Mouse (Mus musculus): ENCODE results near the gene Tlcd2. TPM values are rescaled to one million over a fixed set of nuclear protein-coding genes. Genes with fewer than 3 reads are reported as not detected.

The Tlcd2 gene
- total RNA-seq (2022): 1 to 10 TPM; 1.9 to 2.9 (median 2.4) TPM

DNA sequence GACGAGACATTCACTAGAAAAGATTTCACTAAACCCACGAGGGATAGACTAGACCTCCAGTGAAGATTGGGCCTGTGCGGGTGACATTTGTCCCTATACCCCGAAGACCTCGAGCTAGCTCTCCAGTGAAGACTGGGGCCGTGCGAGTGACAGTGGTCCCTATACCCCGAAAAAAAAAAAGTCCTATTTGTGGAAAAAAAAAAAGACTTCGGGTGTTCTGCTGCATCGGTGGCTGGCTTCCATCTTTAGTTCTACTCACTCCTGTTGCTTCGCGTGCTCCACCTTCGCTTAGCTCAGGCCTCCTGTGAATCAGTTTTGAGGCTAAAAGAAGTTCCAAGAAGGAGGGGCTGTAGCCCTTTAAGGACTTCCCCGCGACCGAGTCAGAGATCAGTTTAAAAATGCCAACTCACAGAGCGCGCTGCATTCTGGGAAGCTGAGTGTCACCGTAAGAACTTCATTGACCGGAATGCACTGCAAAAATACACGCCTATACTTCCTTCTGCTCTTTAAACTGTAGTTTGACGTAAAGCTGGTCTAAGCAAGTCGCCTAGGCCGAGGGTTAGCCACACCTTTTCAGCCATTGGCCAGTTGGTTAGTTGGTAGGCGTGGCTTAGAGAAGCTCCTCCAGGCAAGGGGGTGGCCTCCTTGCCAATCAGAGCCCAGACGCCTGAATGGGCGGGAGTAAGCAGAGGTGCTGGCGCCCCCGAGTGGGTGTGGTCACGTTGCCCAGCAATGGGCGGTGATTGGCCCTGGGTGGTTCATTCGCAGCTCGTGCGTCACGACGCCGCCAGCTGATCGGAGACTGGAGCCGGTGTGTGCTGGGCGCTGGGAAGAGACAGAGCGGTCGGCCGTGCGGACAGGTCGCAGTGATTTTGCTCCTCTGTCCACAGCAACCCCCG is at the start of gene Tlcd2:
Tlcd2 (plus strand) TSS at position 872 of the 899 bp plus-strand sequence.
- DNase-seq (ENCODE audit: low spot score in 2 of 2): peak; percentile 99 to 100

DNA sequence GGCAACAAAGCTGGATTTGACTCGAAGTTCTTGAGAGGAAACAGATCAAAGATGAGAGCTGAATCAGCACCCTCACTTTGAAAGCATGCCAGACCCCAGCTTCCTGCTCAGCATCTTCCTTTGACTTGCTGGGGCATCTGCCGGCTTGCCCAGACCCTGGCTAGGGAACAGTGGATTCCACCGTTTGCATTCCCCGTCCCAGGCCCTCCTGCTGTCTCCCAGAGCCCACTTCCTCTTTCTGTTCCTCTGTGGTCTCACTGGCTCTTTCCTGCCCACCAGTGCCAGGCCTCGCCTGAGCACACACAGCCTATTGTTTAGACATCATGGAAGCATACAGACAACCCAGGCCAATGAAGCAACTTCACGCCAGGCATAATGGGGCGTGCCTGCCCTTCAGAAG is 46.4 kb upstream of the Tlcd2 start:
- DNase-seq (ENCODE audit: low spot score in 2 of 2): no peak

- no peak for DNase-seq (ENCODE audit: low spot score in 2 of 2)
Measured at GRCm38 (mm10) chr11:75415994-75416393, 45.5 kb upstream of the Tlcd2 start.

DNA sequence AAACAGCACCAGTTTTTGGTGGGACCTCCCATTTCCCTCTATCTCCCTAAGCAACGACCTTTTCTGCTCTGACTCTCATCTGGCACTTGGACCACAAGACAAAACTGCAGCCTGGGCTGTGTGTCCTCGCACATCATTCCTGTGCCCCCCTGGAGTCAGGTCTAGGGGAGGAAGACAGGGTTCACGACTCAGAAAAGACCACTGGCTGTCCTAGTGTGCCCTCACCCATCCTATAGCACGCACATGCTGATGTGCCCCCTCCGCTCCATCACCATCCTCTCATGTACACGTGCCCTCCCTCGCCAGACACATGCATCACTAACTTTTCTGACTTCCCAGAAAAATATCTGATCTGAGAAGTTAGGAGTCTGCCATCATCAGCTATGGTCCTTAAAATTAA is 41.5 kb upstream of the Tlcd2 start:
- DNase-seq (ENCODE audit: low spot score in 2 of 2): no peak

DNA sequence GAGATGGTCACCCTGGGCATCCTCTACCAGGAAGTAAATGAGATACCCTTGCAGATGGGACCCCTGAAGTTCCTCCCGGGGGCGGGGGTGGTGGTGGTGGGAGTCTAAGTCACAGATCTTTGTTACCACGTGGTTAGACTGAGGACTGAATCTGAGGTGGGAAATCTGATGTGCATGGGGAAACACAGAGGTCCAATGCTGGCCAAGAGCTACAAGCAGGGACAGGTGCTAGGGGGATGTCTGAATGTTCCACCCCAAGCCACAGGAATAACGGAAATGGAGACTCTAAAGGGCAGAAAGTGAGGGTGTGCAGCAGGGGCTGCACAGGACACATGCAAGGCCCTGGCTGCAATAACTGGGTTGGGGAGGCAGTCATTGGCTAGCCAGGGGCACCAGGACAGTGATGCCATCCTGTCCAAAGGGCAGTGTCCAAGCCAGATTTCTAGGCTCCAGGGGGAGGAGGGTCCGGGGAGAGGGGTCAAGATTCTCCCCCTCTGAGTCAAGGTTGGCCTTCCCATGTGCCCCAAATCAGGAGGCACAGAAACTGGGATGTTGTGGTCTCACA is 40.6 kb upstream of the Tlcd2 start:
- no peak for DNase-seq (ENCODE audit: low spot score in 2 of 2)

- DNase-seq (ENCODE audit: low spot score in 2 of 2): peak in 1 of 2 experiments; percentile 31
Measured at GRCm38 (mm10) chr11:75421375-75422012, 40.0 kb upstream of the Tlcd2 start.

GRCm38 (mm10) chr11:75422013-75422792 is 39.3 kb upstream of the Tlcd2 start, which contains the start of gene Serpinf1:
Gene Serpinf1 (minus strand): TSS chr11:75422701.
- DNase-seq (ENCODE audit: low spot score in 2 of 2): no peak

GRCm38 (mm10) chr11:75423091-75423490 is 38.4 kb upstream of the Tlcd2 start:
- no peak for DNase-seq (ENCODE audit: low spot score in 2 of 2)

DNA sequence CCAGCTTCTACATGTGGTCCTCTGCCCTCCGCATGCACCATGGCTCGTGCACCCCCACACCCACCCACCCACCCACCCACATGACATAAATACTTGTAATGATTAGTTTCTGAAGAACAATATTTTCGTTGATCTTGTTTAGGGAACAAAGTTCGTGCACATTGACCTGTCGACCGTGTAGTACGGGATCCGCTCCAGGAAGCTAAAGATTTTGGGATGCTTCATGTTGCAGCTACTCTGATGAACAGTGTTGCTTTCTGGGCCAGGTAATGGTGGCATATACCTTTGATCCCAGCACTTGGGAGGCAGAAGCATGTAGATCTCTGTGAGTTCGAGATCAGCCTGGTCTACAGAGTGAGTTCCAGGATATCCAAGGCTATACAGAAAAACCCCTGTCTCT is 37.5 kb upstream of the Tlcd2 start:
- DNase-seq (ENCODE audit: low spot score in 2 of 2): no peak

GRCm38 (mm10) chr11:75424459-75424858 is 37.1 kb upstream of the Tlcd2 start:
- DNase-seq (ENCODE audit: low spot score in 2 of 2): no peak

DNA sequence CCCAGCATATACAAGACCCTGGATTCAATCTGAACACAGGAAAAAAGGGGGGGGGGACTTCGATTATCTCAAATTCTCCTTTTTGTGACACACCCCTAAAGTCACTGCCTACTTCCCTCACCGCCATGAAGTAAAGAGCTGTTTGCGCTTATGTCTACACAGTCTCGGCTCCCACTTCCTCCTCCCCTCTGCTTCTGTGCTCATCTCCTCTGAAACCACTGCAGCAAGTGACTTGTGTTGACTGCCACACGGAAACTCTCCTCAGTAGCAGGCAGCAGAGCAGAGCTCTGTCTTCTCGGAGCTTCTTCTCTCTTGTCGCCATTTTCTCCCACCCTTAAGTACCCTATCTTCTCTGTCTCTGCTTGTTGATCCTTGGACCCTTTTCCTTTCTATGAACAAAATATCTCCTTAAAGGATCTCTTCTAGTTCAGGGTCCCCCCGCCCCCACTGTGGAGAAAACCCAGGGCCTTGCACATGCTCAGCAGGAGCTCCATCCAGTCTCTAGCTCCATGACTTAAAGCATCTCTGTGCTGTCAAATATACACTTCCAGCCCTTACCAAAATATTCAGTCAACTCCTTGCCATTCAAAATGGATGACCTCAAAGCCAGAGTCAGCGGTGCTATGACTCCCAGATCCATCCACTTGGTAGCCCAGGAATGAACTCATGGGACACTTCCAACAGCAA is 32.4 kb upstream of the Tlcd2 start:
- no peak for DNase-seq (ENCODE audit: low spot score in 2 of 2)

DNA sequence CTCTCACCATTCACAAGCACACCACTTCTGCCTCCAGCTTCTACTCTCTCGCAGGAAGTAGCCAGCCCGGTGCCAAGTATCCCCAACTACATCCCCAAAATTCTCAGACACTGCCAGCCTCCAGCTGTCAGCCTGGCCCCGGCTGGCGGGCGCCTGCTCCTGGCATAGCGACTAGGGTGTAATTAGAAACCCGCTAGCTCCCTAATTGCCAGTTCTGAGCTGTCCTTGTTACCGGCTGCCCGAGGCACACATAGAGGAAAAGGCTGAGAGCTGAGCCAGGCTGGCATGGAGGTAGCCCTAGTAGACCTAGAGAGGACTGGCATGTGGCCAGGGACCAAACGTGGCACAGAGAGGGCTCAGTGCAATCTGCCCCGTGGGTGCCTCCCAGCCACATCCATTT is 30.2 kb upstream of the Tlcd2 start:
- DNase-seq (ENCODE audit: low spot score in 2 of 2): peak; percentile 74 to 84

DNA sequence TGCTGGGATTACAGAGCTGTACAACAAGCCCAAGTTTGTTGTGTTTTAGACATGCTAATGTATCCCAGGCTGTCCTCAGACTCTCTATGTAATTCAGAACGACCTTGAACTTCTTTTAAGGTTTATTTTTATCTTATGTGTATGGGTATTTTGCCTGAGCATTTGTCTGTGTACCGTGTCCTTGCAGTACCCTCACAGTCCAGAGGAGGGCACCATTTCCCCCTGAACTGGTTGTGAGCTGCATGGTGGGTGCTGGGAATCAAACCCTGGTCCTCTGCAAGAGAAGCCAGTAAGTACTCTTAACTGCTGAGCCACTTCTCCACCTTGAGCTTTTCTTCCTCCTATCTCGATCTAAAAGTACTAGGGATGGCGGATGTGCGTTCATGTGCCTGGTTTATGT is 27.4 kb upstream of the Tlcd2 start:
- no peak for DNase-seq (ENCODE audit: low spot score in 2 of 2)

DNA sequence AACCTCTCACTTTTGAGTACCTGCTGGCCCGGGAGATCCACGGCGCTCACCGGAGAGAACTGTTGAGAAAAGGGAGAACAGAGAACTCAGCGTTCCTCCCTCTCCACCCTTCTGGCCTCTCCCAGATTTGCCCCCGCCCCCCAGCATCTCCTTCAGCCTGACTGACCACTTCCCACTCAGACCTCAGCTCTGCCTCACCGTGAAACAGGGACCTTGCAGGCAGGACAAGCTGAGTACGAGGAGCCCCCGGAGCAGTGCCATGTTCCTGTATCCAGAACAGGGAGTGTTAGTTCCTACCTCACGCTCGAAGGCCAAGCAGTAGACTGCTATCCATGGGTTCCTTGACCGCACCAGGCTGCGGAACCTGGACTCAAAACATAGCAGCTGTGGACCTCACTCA is 23.3 kb upstream of the Tlcd2 start:
- no peak for DNase-seq (ENCODE audit: low spot score in 2 of 2)

DNA sequence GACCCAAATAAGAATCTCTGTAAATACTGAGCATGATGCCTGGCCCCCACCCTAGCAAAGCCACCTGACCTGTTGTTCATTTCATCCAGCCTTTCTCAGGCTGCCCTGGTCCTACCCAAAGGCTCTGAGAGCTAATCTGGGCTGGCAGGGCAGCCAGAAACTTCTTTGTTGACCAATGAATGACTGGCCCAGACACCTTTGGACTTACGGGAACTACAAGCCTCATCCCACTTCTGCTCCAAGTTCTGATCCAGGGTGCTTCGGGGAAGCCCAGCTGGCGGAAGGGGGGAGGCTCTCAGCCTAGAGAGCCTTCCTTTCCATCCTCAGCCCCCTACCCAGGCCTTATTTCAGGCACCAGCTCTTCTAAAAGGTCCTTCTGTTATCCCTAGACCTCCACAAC is 22.7 kb upstream of the Tlcd2 start:
- no peak for DNase-seq (ENCODE audit: low spot score in 2 of 2)

DNA sequence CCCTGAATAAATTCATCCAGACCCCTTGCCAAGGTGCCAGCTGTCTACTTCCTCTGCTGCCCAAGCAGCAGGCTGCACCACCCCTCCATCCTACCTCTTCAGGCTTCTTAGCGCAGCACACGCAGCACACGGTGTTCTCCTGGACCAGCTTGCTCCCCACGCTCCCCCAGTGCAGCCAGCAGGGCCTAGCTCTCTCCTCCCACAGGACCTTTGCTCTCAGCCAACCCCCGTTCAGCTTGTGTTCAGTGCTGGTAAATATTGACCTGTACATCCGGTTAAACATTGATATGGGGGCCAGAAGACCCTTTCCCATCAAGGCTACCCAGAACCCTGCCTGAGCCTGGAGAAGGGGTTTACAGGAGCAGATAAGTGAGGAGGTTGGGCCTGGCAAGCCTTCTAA is 22.2 kb upstream of the Tlcd2 start, which contains the start of gene Serpinf2:
Serpinf2 (minus strand) TSS at position 229 of the 400 bp plus-strand sequence.
- DNase-seq (ENCODE audit: low spot score in 2 of 2): no peak

- no peak for DNase-seq (ENCODE audit: low spot score in 2 of 2)
Measured at GRCm38 (mm10) chr11:75439951-75440350, 21.6 kb upstream of the Tlcd2 start.

- DNase-seq (ENCODE audit: low spot score in 2 of 2): no peak
Measured at GRCm38 (mm10) chr11:75441034-75441433, 20.5 kb upstream of the Tlcd2 start.

DNA sequence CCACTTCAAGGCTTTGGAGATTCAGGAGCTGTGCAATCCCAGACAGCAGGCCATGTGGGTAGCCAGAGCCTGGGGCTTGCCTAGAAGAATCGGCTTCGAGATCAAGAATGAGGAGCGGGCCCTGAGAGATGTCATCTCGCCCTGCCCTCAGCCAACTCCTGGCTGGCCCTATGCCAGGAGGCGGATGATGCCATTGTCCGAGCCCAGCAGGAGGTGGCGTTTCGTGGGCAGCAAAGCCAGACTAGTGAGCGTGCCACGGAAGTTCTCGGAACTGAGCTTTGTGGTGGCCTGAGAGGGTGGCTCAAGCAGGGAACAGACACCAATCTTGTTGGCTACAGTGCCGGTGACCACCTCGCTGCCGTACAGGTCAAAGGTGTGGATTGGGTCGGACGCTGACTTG is 19.9 kb upstream of the Tlcd2 start:
- DNase-seq (ENCODE audit: low spot score in 2 of 2): no peak

DNA sequence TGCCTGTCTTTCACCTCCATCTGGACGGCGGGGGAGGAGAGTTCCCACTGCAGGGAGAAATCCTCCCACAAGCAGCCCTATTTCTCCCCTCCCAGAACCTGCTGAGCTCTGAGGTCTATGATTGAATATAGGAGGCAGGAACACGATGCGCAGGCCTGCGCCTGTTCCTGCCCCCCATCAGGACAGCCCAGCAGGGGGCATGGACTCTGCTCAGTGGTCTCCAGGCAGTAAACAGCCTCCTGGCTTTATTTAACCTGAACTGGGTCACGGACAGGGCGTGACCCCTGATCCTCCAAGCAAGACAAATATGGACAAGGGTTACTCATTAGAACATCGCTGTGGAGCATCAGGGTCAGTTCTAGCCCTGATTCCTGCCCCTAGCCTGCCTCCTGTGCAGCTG is 17.8 kb upstream of the Tlcd2 start:
- DNase-seq (ENCODE audit: low spot score in 2 of 2): no peak

DNA sequence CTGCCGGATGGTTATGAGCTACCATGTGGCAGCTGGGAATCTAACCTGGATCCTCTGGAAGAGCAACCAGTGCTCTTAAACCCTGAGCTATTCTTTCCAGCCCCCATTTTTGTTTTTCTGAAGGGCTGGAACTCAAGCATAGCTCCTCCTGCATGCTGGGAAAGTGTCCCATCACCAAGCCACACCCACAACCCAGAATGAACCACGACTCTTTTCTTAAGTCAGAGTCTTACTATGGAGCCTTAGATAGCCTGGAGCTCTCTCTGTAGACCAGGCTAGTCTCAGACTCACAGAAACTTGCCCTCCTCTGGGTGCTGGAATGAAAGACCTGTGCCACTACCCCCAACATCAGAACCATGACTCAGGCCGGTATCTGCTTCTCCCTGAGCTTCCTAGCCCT is 12.9 kb upstream of the Tlcd2 start:
- no peak for DNase-seq (ENCODE audit: low spot score in 2 of 2)

Measured in gastrocnemius, adult 8-10 months (tissue).